Mouse (Mus musculus) forebrain, embryonic 12.5 days (tissue): ENCODE results near the gene A530084C06Rik. TPM values are rescaled to one million over a fixed set of nuclear protein-coding genes. Genes with fewer than 3 reads are reported as not detected.
A peak's percentile ranks its signal among the peaks of the same experiment; 100 is the strongest.

Experiments
- ATAC-seq: fragments of 200-750 bp; cut with Nextera tagmentation; 2 replicates; pipeline ENCODE4 v1.8.0; 2017; ENCODE audit warnings: moderate TSS enrichment; ENCODE audit not compliant: low FRiP score
- H3K27ac ChIP-seq: fragments of 300-500 bp; sonication (generic); 2 replicates; pipeline ENCODE4 v1.5.1; 2016; ENCODE audit warnings: mild to moderate bottlenecking
- H3K27me3 ChIP-seq: fragments of 300-500 bp; sonication (generic); 2 replicates; pipeline ENCODE4 v1.6.1; 2016; ENCODE audit warnings: mild to moderate bottlenecking
- H3K36me3 ChIP-seq: fragments of 300-500 bp; sonication (generic); replicated peaks from 2 replicates; pipeline ENCODE4 v1.6.1; 2016; ENCODE audit warnings: mild to moderate bottlenecking
- H3K4me1 ChIP-seq: fragments of 300-500 bp; sonication (generic); 2 replicates; pipeline ENCODE4 v1.6.1; 2016
- H3K4me2 ChIP-seq: fragments of 300-500 bp; sonication (generic); 2 replicates; pipeline ENCODE4 v1.6.1; 2016; ENCODE audit warnings: mild to moderate bottlenecking, moderate library complexity
- H3K4me3 ChIP-seq: fragments of 300-500 bp; sonication (generic); replicated peaks from 2 replicates; pipeline ENCODE4 v1.5.1; 2016; ENCODE audit warnings: mild to moderate bottlenecking
- H3K9ac ChIP-seq: fragments of 300-500 bp; sonication (generic); 2 replicates; pipeline ENCODE4 v1.6.1; 2016; ENCODE audit warnings: mild to moderate bottlenecking
- H3K9me3 ChIP-seq: fragments of 300-500 bp; sonication (generic); 2 replicates; pipeline ENCODE4 v1.6.1; 2016
- WGBS: fragments of 180-500 bp; shearing (Covaris S2); methylation state at CpG from one replicate; pipeline ENCODE4 v1.1.7; 2016; 5-methylcytosine and 5-hydroxymethylcytosine counted together
- polyA plus RNA-seq: library from polyadenylated mRNA; unstranded; fragments of >200 nt; fragmentation: Nextera tagmentation; extraction: Ambion mirVana; gene quantifications from 2 replicates; pipeline ENCODE4 v1.2.1, GENCODE M21; 2016

The A530084C06Rik gene
- not detected in 2 replicates for polyA plus RNA-seq

GRCm38 (mm10) chr13:31558521-31559418 lies at the start of gene A530084C06Rik:
A530084C06Rik (minus strand) TSS chr13:31559333.
- peak; percentile 49 for ATAC-seq
- H3K4me1 ChIP-seq: peaks cover 29% of the 10 kb centered on the region
- H3K27ac ChIP-seq: no peak within 1 kb of the TSS
- peak within 1 kb of the TSS; percentile 51 for H3K9ac ChIP-seq
- peak within 1 kb of the TSS; percentile 61 for H3K4me3 ChIP-seq
- peak within 1 kb of the TSS; percentile 98 for H3K4me2 ChIP-seq
- H3K27me3 ChIP-seq: peaks cover 96% of the 10 kb centered on the region
- no peaks in the 10 kb centered on the region for H3K36me3 ChIP-seq
- WGBS: under 1% methylated on average over 88 of the region's 88 CpGs
- H3K9me3 ChIP-seq: no peaks in the 10 kb centered on the region

GRCm38 (mm10) chr13:31603964-31604363 lies 44.8 kb upstream of the A530084C06Rik start:
- H3K9ac ChIP-seq: no peak overlapping the region
- no peak for ATAC-seq
- WGBS: 45% methylated on average over 6 of the region's 6 CpGs
- no peaks in the 10 kb centered on the region for H3K36me3 ChIP-seq
- H3K4me2 ChIP-seq: no peak overlapping the region
- H3K4me3 ChIP-seq: no peak overlapping the region
- H3K4me1 ChIP-seq: no peaks in the 10 kb centered on the region
- H3K9me3 ChIP-seq: no peaks in the 10 kb centered on the region
- H3K27me3 ChIP-seq: 0 out of 2 replicates have a peak, but pooled peaks cover 6% of the 10 kb centered on the region
- H3K27ac ChIP-seq: no peak overlapping the region

GRCm38 (mm10) chr13:31599576-31599975 lies 40.4 kb upstream of the A530084C06Rik start:
- Histone ChIP-seq H3K27me3 (no peaks in the 10 kb centered on the region), H3K9ac (no peak overlapping the region), H3K4me3 (no peak overlapping the region), H3K4me1 (no peaks in the 10 kb centered on the region), H3K9me3 (no peaks in the 10 kb centered on the region), H3K27ac (no peak overlapping the region), H3K36me3 (no peaks in the 10 kb centered on the region), H3K4me2 (no peak overlapping the region)
- WGBS: 89% methylated on average over 5 of the region's 5 CpGs
- ATAC-seq: no peak

DNA sequence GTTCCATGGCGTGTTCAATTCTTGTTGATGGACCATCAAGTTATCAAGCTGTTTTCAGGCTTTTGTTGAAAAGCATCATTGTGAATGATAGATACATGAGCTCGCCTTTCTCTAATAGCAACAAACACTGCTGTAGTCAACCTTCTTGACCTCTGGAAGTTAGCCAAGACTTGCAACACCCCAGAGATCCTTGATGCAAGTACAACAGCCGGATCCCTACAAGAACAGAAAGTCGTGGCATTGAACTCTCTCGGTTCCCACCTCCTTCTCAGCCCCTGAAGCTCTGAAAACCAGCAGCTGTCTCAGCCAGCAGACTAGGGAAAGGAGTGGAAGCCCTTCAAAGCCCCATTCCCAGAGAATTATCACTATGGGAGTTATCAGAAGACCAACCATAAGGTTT lies 28.2 kb upstream of the A530084C06Rik start:
- 83% methylated on average over 5 of the region's 5 CpGs for WGBS
- H3K4me2 ChIP-seq: no peak overlapping the region
- H3K9ac ChIP-seq: no peak overlapping the region
- no peaks in the 10 kb centered on the region for H3K36me3 ChIP-seq
- H3K27ac ChIP-seq: no peak overlapping the region
- H3K4me1 ChIP-seq: no peaks in the 10 kb centered on the region
- no peak for ATAC-seq
- no peaks in the 10 kb centered on the region for H3K27me3 ChIP-seq
- no peak overlapping the region for H3K4me3 ChIP-seq
- H3K9me3 ChIP-seq: no peaks in the 10 kb centered on the region

GRCm38 (mm10) chr13:31579866-31580265 lies 20.7 kb upstream of the A530084C06Rik start:
- Histone ChIP-seq H3K4me2 (no peak overlapping the region), H3K4me3 (no peak overlapping the region), H3K36me3 (no peaks in the 10 kb centered on the region), H3K27me3 (peaks cover 4% of the 10 kb centered on the region; the same call in 1 of the 2 replicates), H3K4me1 (peaks cover 15% of the 10 kb centered on the region), H3K9me3 (no peaks in the 10 kb centered on the region), H3K27ac (no peak overlapping the region), H3K9ac (no peak overlapping the region)
- no peak for ATAC-seq
- 70% methylated on average over 9 of the region's 9 CpGs for WGBS

- Histone ChIP-seq H3K9ac (no peak overlapping the region), H3K27me3 (peaks cover 4% of the 10 kb centered on the region; the same call in 1 of the 2 replicates), H3K36me3 (no peaks in the 10 kb centered on the region), H3K4me2 (no peak overlapping the region), H3K4me1 (peaks cover 15% of the 10 kb centered on the region), H3K9me3 (no peaks in the 10 kb centered on the region), H3K4me3 (no peak overlapping the region), H3K27ac (no peak overlapping the region)
- ATAC-seq: no peak
- WGBS: 29% methylated on average over 10 of the region's 10 CpGs
Measured at GRCm38 (mm10) chr13:31578389-31578788, 19.3 kb upstream of the A530084C06Rik start.

DNA sequence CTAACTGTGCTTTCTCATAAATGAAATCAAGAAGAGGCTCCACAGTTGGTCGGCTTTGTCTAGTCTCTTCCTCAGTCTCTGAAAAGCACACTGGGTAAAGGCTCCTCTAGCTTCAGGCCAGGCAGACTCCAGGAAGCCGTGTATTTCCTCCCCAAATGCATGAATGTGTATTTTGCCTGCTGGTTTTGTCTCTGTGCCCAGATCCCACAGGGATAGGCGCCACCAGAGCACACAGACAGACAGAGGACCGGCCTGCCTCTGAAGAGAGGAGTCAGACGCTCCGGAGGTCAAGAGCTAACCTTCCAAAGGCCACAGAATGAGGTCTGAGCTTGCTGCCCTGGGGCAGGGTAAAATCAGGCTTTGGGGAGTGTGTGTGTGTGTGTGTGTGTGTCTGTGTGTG lies 18.4 kb upstream of the A530084C06Rik start:
- ATAC-seq: no peak

DNA sequence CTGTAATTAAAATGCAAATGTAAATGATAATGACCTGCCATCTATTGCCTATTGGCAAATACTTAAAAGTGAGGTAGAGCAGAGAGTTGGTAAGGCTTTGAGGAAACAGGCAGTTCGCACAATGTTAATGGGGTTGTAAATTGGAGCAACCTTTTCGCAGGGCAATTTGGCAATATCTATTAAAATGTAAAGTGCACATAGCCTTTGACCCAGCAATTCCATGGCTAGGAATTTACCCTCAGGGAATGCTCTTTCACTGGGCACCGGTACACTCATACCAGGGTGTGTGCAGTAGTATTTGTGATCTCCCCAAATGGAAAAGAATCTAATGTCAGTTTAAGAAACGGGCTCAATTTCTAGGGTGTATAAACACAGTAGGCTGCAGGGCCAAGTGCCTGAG lies 17.6 kb upstream of the A530084C06Rik start:
- peaks cover 15% of the 10 kb centered on the region for H3K4me1 ChIP-seq
- WGBS: 63% methylated on average over 4 of the region's 4 CpGs
- no peak for ATAC-seq
- no peaks in the 10 kb centered on the region for H3K36me3 ChIP-seq
- no peak overlapping the region for H3K4me3 ChIP-seq
- H3K27ac ChIP-seq: no peak overlapping the region
- no peaks in the 10 kb centered on the region for H3K9me3 ChIP-seq
- H3K27me3 ChIP-seq: peaks cover 4% of the 10 kb centered on the region; the same call in 1 of the 2 replicates
- H3K9ac ChIP-seq: no peak overlapping the region
- H3K4me2 ChIP-seq: no peak overlapping the region

More for the DNA sequence above, 18.4 kb upstream of the A530084C06Rik start:
- no peak overlapping the region for H3K4me3 ChIP-seq
- peaks cover 4% of the 10 kb centered on the region; the same call in 1 of the 2 replicates for H3K27me3 ChIP-seq
- H3K9me3 ChIP-seq: no peaks in the 10 kb centered on the region
- H3K4me2 ChIP-seq: no peak overlapping the region
- no peaks in the 10 kb centered on the region for H3K36me3 ChIP-seq
- no peak overlapping the region for H3K27ac ChIP-seq
- 50% methylated on average over 6 of the region's 6 CpGs for WGBS
- H3K9ac ChIP-seq: no peak overlapping the region
- H3K4me1 ChIP-seq: peaks cover 15% of the 10 kb centered on the region

DNA sequence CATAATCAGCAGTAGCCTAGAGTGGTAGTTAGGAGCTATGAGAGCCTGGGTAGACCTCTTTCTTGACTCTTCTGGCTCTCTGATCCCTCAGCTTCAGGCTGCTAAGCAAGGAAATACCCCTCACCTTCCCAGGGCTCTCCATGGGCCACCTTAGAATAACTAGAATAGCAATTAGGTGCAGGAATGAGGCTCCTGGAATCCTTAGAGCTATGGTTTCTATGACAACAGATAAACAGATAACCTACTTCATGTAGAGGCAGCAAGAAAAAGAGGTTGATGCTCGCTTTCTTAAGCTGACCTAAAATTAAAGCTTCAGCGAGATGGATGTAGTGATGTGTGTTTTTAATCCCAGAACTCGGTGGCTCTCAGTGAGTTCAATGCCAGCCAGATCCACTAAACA lies 15.5 kb upstream of the A530084C06Rik start:
- ATAC-seq: no peak
- Histone ChIP-seq H3K4me1 (peaks cover 15% of the 10 kb centered on the region), H3K27me3 (peaks cover 4% of the 10 kb centered on the region; the same call in 1 of the 2 replicates), H3K9ac (no peak overlapping the region), H3K4me3 (no peak overlapping the region), H3K27ac (no peak overlapping the region), H3K4me2 (no peak overlapping the region), H3K9me3 (no peaks in the 10 kb centered on the region), H3K36me3 (no peaks in the 10 kb centered on the region)
- 73% methylated on average over 3 of the region's 3 CpGs for WGBS

- no peak overlapping the region for H3K9ac ChIP-seq
- H3K4me1 ChIP-seq: peaks cover 10% of the 10 kb centered on the region; the same call in 1 of the 2 replicates
Measured at GRCm38 (mm10) chr13:31572806-31573508, 13.8 kb upstream of the A530084C06Rik start.

GRCm38 (mm10) chr13:31567617-31568294 lies 8.6 kb upstream of the A530084C06Rik start:
- no peak for ATAC-seq
- 89% methylated on average over 6 of the region's 6 CpGs for WGBS
- H3K27ac ChIP-seq: no peak overlapping the region
- H3K9me3 ChIP-seq: no peaks in the 10 kb centered on the region
- H3K9ac ChIP-seq: no peak overlapping the region
- no peak overlapping the region for H3K4me2 ChIP-seq
- no peaks in the 10 kb centered on the region for H3K36me3 ChIP-seq
- H3K27me3 ChIP-seq: peaks cover 17% of the 10 kb centered on the region
- no peak overlapping the region for H3K4me3 ChIP-seq
- H3K4me1 ChIP-seq: no peaks in the 10 kb centered on the region; the same call in 1 of the 2 replicates

More at GRCm38 (mm10) chr13:31572806-31573508, 13.8 kb upstream of the A530084C06Rik start:
- peaks cover 4% of the 10 kb centered on the region; the same call in 1 of the 2 replicates for H3K27me3 ChIP-seq
- H3K27ac ChIP-seq: no peak overlapping the region
- no peaks in the 10 kb centered on the region for H3K9me3 ChIP-seq
- no peak for ATAC-seq
- 86% methylated on average over 10 of the region's 10 CpGs for WGBS
- no peaks in the 10 kb centered on the region for H3K36me3 ChIP-seq
- no peak overlapping the region for H3K4me2 ChIP-seq
- H3K4me3 ChIP-seq: no peak overlapping the region

DNA sequence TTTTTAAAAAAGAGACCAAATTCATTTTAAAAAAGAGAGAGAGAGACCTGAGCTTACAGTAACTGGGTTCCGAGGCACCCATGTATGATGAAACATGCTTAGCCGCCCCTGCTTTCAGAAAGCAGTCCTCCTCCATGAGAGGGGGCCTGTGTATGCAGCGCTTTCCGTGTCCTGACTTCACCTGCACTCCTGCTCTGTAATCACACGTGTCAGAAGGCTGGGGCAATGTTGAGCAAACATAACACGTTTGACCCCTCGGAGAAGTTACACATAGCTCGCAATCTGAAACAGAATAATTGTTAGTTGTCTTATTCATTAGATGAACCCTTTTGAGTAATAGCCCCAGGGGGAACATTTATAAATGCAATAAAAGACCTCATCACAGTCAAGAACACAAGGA lies 8.0 kb upstream of the A530084C06Rik start:
- WGBS: 85% methylated on average over 8 of the region's 8 CpGs
- H3K9ac ChIP-seq: no peak overlapping the region
- no peaks in the 10 kb centered on the region for H3K36me3 ChIP-seq
- H3K27me3 ChIP-seq: peaks cover 23% of the 10 kb centered on the region
- no peaks in the 10 kb centered on the region; the same call in 1 of the 2 replicates for H3K4me1 ChIP-seq
- H3K4me2 ChIP-seq: no peak overlapping the region
- H3K9me3 ChIP-seq: no peaks in the 10 kb centered on the region
- no peak for ATAC-seq
- H3K27ac ChIP-seq: no peak overlapping the region
- H3K4me3 ChIP-seq: no peak overlapping the region
